Mouse (Mus musculus) MEL (cell line): ENCODE data around the gene Gm765. TPM values are rescaled to one million over a fixed set of nuclear protein-coding genes. Genes with fewer than 3 reads are reported as not detected.

Experiments
- DNase-seq: peaks from one replicate; pipeline ENCODE4 v3.0.0; 2011; ENCODE audit warnings: low read depth, low spot score
- H3K27ac ChIP-seq: 2 replicates; pipeline ENCODE4 v1.5.1; 2012; ENCODE audit warnings: low read depth, mild to moderate bottlenecking, control low read depth, low read length, moderate library complexity; ENCODE audit not compliant: control insufficient read depth
- H3K27me3 ChIP-seq, 2 experiments: fragments of 150-350 bp in 1 of 2; sonication (generic) in 1 of 2; 2 replicates each; pipeline ENCODE4 v1.6.1; 2012; ENCODE audit warnings: low read length in 2 of 2, mild to moderate bottlenecking in 2 of 2, improper control_type of control experiment in 1 of 2, moderate library complexity in 1 of 2; ENCODE audit not compliant: insufficient read depth in 2 of 2, control insufficient read depth in 1 of 2
- H3K36me3 ChIP-seq, 2 experiments: 2 replicates each; pipeline ENCODE4 v1.6.1; 2012 to 2014; ENCODE audit warnings: low read length in 2 of 2, improper control_type of control experiment in 1 of 2, inconsistent platforms in 1 of 2, mild to moderate bottlenecking in 1 of 2; ENCODE audit not compliant: insufficient read depth in 2 of 2, control insufficient read depth in 1 of 2
- H3K4me1 ChIP-seq, 2 experiments: fragments of 150-350 bp in 1 of 2; sonication (generic) in 1 of 2; 2 replicates each; pipeline ENCODE4 v1.6.1; 2012; ENCODE audit warnings: low read length in 2 of 2, improper control_type of control experiment in 1 of 2, mild to moderate bottlenecking in 1 of 2; ENCODE audit not compliant: insufficient read depth in 2 of 2, control insufficient read depth in 1 of 2
- H3K4me3 ChIP-seq, 2 experiments: fragments of 150-350 bp in 1 of 2; sonication (generic) in 1 of 2; 2 replicates each; pipeline ENCODE4 v1.5.1; 2012; ENCODE audit warnings: low read depth in 2 of 2, low read length in 2 of 2, mild to moderate bottlenecking in 2 of 2, moderate library complexity in 2 of 2, control low read depth in 1 of 2, improper control_type of control experiment in 1 of 2; ENCODE audit not compliant: control insufficient read depth in 1 of 2, insufficient read depth in 1 of 2
- H3K79me2 ChIP-seq: 2 replicates; pipeline ENCODE4 v1.6.1; 2012; ENCODE audit warnings: mild to moderate bottlenecking, low read length, moderate library complexity; ENCODE audit not compliant: control insufficient read depth, poor library complexity, insufficient read depth
- H3K9ac ChIP-seq: 2 replicates; pipeline ENCODE4 v1.6.1; 2012; ENCODE audit warnings: low read depth, mild to moderate bottlenecking, control low read depth, low read length, moderate library complexity; ENCODE audit not compliant: control insufficient read depth, poor library complexity, severe bottlenecking
- H3K9me3 ChIP-seq: fragments of 150-350 bp; sonication (generic); replicated peaks from 2 replicates; pipeline ENCODE4 v1.6.1; 2012; ENCODE audit warnings: mild to moderate bottlenecking, low read length, improper control_type of control experiment, moderate library complexity; ENCODE audit not compliant: insufficient read depth
- BHLHE40 ChIP-seq: IDR thresholded peaks from 2 replicates; pipeline ENCODE4 v1.6.1; 2012; ENCODE audit warnings: low read depth, mild to moderate bottlenecking, inconsistent platforms, low read length, improper control_type of control experiment, borderline replicate concordance
- ELF1 ChIP-seq: IDR thresholded peaks from 2 replicates; pipeline ENCODE4 v1.6.1; 2014; ENCODE audit warnings: low read depth, mild to moderate bottlenecking, inconsistent platforms, low read length, improper control_type of control experiment, moderate library complexity
- EP300 ChIP-seq, 2 experiments: IDR thresholded peaks; 2 replicates each; pipeline ENCODE4 v1.6.1; 2011; ENCODE audit warnings: improper control_type of control experiment in 2 of 2, low read length in 2 of 2, low read depth in 1 of 2, mild to moderate bottlenecking in 1 of 2
- GATA1 ChIP-seq: IDR thresholded peaks from 2 replicates; pipeline ENCODE4 v1.6.1; 2011; ENCODE audit warnings: low read depth, low read length, improper control_type of control experiment
- KAT2A ChIP-seq: conservative IDR thresholded peaks from 2 replicates; pipeline ENCODE4 v1.6.1; 2012; ENCODE audit warnings: low read depth, low read length, improper control_type of control experiment, inconsistent platforms
- MAFK ChIP-seq: IDR thresholded peaks from 2 replicates; pipeline ENCODE4 v1.6.1; 2011; ENCODE audit warnings: low read depth, mild to moderate bottlenecking, low read length, improper control_type of control experiment, borderline replicate concordance
- MAX ChIP-seq: IDR thresholded peaks from 2 replicates; pipeline ENCODE4 v1.6.1; 2011; ENCODE audit warnings: low read length, improper control_type of control experiment
- MAZ ChIP-seq: IDR thresholded peaks from 2 replicates; pipeline ENCODE4 v1.6.1; 2012; ENCODE audit warnings: low read depth, mild to moderate bottlenecking, inconsistent platforms, low read length, improper control_type of control experiment
- MXI1 ChIP-seq: IDR thresholded peaks from 2 replicates; pipeline ENCODE4 v1.6.1; 2011; ENCODE audit warnings: mild to moderate bottlenecking, low read depth, low read length, improper control_type of control experiment
- MYB ChIP-seq: IDR thresholded peaks from 2 replicates; pipeline ENCODE4 v1.6.1; 2011; ENCODE audit warnings: mild to moderate bottlenecking, low read depth, low read length, improper control_type of control experiment
- MYC ChIP-seq: IDR thresholded peaks from 2 replicates; pipeline ENCODE4 v1.6.1; 2011; ENCODE audit warnings: low read depth, mild to moderate bottlenecking, low read length, improper control_type of control experiment, moderate library complexity
- NRF1 ChIP-seq: IDR thresholded peaks from 2 replicates; pipeline ENCODE4 v1.6.1; 2014; ENCODE audit warnings: low read depth, mild to moderate bottlenecking, inconsistent platforms, low read length, improper control_type of control experiment, moderate library complexity; ENCODE audit not compliant: poor library complexity, insufficient read depth, severe bottlenecking
- POLR2AphosphoS2 ChIP-seq: IDR thresholded peaks from 2 replicates; pipeline ENCODE4 v1.6.1; 2011; ENCODE audit warnings: low read length, improper control_type of control experiment
- POLR2AphosphoS5 ChIP-seq: IDR thresholded peaks from 2 replicates; pipeline ENCODE4 v1.6.1; 2012; ENCODE audit warnings: low read depth, borderline replicate concordance, mild to moderate bottlenecking, inconsistent platforms, low read length, moderate library complexity, mixed read lengths
- RAD21 ChIP-seq: IDR thresholded peaks from 2 replicates; pipeline ENCODE4 v1.6.1; 2011; ENCODE audit warnings: mild to moderate bottlenecking, low read depth, low read length, improper control_type of control experiment
- SIN3A ChIP-seq: IDR thresholded peaks from 2 replicates; pipeline ENCODE4 v1.6.1; 2012; ENCODE audit warnings: low read length, improper control_type of control experiment, inconsistent platforms
- SMC3 ChIP-seq: IDR thresholded peaks from 2 replicates; pipeline ENCODE4 v1.6.1; 2011; ENCODE audit warnings: low read depth, low read length, improper control_type of control experiment
- TAL1 ChIP-seq: IDR thresholded peaks from 2 replicates; pipeline ENCODE4 v1.6.1; 2012; ENCODE audit warnings: mild to moderate bottlenecking, inconsistent platforms, low read length, moderate library complexity, mixed read lengths
- TBP ChIP-seq: IDR thresholded peaks from 2 replicates; pipeline ENCODE4 v1.8.0; 2011; ENCODE audit warnings: low read depth, low read length, improper control_type of control experiment
- TCF12 ChIP-seq: IDR thresholded peaks from 2 replicates; pipeline ENCODE4 v1.6.1; 2014; ENCODE audit warnings: low read depth, mild to moderate bottlenecking, inconsistent platforms, low read length, improper control_type of control experiment, moderate library complexity
- USF1 ChIP-seq: IDR thresholded peaks from 2 replicates; pipeline ENCODE4 v1.6.1; 2014; ENCODE audit warnings: low read depth, mild to moderate bottlenecking, inconsistent platforms, low read length, improper control_type of control experiment, moderate library complexity
- ZC3H11A ChIP-seq: IDR thresholded peaks from 2 replicates; pipeline ENCODE4 v1.6.1; 2012; ENCODE audit warnings: low read depth, mild to moderate bottlenecking, inconsistent platforms, low read length, improper control_type of control experiment
- ZKSCAN1 ChIP-seq: IDR thresholded peaks from 2 replicates; pipeline ENCODE4 v1.6.1; 2012; ENCODE audit warnings: low read depth, mild to moderate bottlenecking, inconsistent platforms, low read length, improper control_type of control experiment, moderate library complexity
- polyA plus RNA-seq, 2 experiments: library from polyadenylated mRNA; stranded (reverse) in 1 of 2; unstranded in 1 of 2; fragments of >175 nt in 1 of 2; fragments of >200 nt in 1 of 2; gene quantifications; 2 replicates each; pipeline versions ENCODE4 v1.2.1 to v1.2.4; 2012; ENCODE audit warnings: low replicate concordance in 2 of 2, low read depth in 1 of 2; ENCODE audit not compliant: insufficient read length in 2 of 2, insufficient read depth in 1 of 2, missing spikeins in 1 of 2
- total RNA-seq: library from RNA; depleted of rRNA; stranded (reverse); fragments of 300-350 nt; gene quantifications from 2 replicates; pipeline ENCODE4 v1.2.3, GENCODE M21; 2012

Gene Gm765
- total and polyA plus RNA-seq, 3 experiments, result not detected

GRCm38 (mm10) chr6:98221970-98222369, 120.6 kb downstream of the Gm765 start:
- Histone ChIP-seq H3K9me3 (no peaks in the 10 kb centered on the region), H3K9ac (no peak overlapping the region), H3K4me3 (no peak overlapping the region), H3K36me3 (no peaks in the 10 kb centered on the region), H3K79me2 (no peaks in the 10 kb centered on the region), H3K27me3 (no peaks in the 10 kb centered on the region), H3K4me1 (no peaks in the 10 kb centered on the region), H3K27ac (no peak overlapping the region)
- DNase-seq, result no peak
- TF ChIP-seq ZKSCAN1 (no peak), TAL1 (no peak), TBP (no peak), KAT2A (no peak), SIN3A (no peak), MYB (no peak), SMC3 (no peak), MAFK (no peak), RAD21 (no peak), USF1 (no peak)

- Histone ChIP-seq H3K4me1 (no peaks in the 10 kb centered on the region), H3K36me3 (no peaks in the 10 kb centered on the region), H3K9me3 (no peaks in the 10 kb centered on the region), H3K4me3 (no peak overlapping the region), H3K79me2 (no peaks in the 10 kb centered on the region), H3K27me3 (no peaks in the 10 kb centered on the region), H3K9ac (no peak overlapping the region), H3K27ac (no peak overlapping the region)
- DNase-seq, result no peak
- TF ChIP-seq MYC, result no peak
- TF ChIP-seq GATA1, result no peak
- TF ChIP-seq MAZ, result no peak
- TF ChIP-seq ELF1, result no peak
- no peak for TF ChIP-seq NRF1
- no peak for TF ChIP-seq BHLHE40
- no peak for TF ChIP-seq MYB
- no peak for TF ChIP-seq ZC3H11A
- no peak for TF ChIP-seq SIN3A
Measured at GRCm38 (mm10) chr6:98212225-98212624, 130.3 kb downstream of the Gm765 start.

- Histone ChIP-seq H3K4me3 (no peak overlapping the region), H3K27me3 (no peaks in the 10 kb centered on the region), H3K27ac (no peak overlapping the region), H3K79me2 (no peaks in the 10 kb centered on the region), H3K36me3 (no peaks in the 10 kb centered on the region), H3K9me3 (no peaks in the 10 kb centered on the region), H3K4me1 (no peaks in the 10 kb centered on the region), H3K9ac (no peak overlapping the region)
- DNase-seq, result no peak
- TF ChIP-seq POLR2AphosphoS5 (no peak), TCF12 (no peak), MAX (no peak), MXI1 (no peak), POLR2AphosphoS2 (no peak), MYC (no peak), MAFK (no peak), EP300 (IDR thresholded peaks at IDR 0.05; ENCODE audit: low read depth in 1 of 2, low read length in 2 of 2) (no peak)
Measured at GRCm38 (mm10) chr6:98210237-98210636, 132.3 kb downstream of the Gm765 start.
